Mouse (Mus musculus): ENCODE results near the gene Rhof. TPM values are rescaled to one million over a fixed set of nuclear protein-coding genes. Genes with fewer than 3 reads are reported as not detected.
"Not testable (repeated sequence)": the region's sequence is repeated elsewhere in the genome, so short reads cannot be mapped to it uniquely, and the experiment has no call there.

Gene Rhof
- polyA plus RNA-seq, 1 experiment, result 70.7 TPM

GRCm38 (mm10) chr5:123075576-123076418 is 56.7 kb downstream of the Rhof start:
- Histone ChIP-seq H3K4me3 (ENCODE audit: extremely low read depth, insufficient read depth, insufficient read length) (peak overlapping the region; percentile 75), H3K4me1 (ENCODE audit: control insufficient read depth, insufficient read depth, insufficient read length) (peaks cover 10% of the 10 kb centered on the region; the same call in 1 of the 2 replicates), H3K27me3 (ENCODE audit: control insufficient read depth, insufficient read depth, low read length) (no peaks in the 10 kb centered on the region), H3K36me3 (ENCODE audit: control insufficient read depth, insufficient read depth, low read length) (no peaks in the 10 kb centered on the region), H3K27ac (ENCODE audit: insufficient read depth, low read length) (peak overlapping the region; percentile 2; the same call in 1 of the 2 replicates)
- DNase-seq (ENCODE audit: low read depth in 1 of 2, low spot score in 2 of 2), result peak; percentile 70 to 94
- TF ChIP-seq POLR2A (IDR thresholded peaks at IDR 0.05; ENCODE audit: low read depth, low read length), result no peak; the same call in 1 of the 2 replicates
- no peak for TF ChIP-seq CTCF (IDR thresholded peaks at IDR 0.05; ENCODE audit: extremely low read depth, insufficient read depth, insufficient read length, insufficient replicate concordance)
- WGBS, result 7% methylated on average over 45 of the region's 45 CpGs

GRCm38 (mm10) chr5:123068714-123069113 is 63.8 kb downstream of the Rhof start:
- TF ChIP-seq POLR2A (IDR thresholded peaks at IDR 0.05; ENCODE audit: low read depth, low read length), result no peak
- Histone ChIP-seq H3K27me3 (ENCODE audit: control insufficient read depth, insufficient read depth, low read length) (no peaks in the 10 kb centered on the region), H3K4me3 (ENCODE audit: extremely low read depth, insufficient read depth, insufficient read length) (no peak overlapping the region), H3K4me1 (ENCODE audit: control insufficient read depth, insufficient read depth, insufficient read length) (no peaks in the 10 kb centered on the region), H3K36me3 (ENCODE audit: control insufficient read depth, insufficient read depth, low read length) (no peaks in the 10 kb centered on the region), H3K27ac (ENCODE audit: insufficient read depth, low read length) (no peak overlapping the region)
- 94% methylated on average over 2 of the region's 2 CpGs for WGBS
- DNase-seq (ENCODE audit: low read depth in 1 of 2, low spot score in 2 of 2), result no peak

DNA sequence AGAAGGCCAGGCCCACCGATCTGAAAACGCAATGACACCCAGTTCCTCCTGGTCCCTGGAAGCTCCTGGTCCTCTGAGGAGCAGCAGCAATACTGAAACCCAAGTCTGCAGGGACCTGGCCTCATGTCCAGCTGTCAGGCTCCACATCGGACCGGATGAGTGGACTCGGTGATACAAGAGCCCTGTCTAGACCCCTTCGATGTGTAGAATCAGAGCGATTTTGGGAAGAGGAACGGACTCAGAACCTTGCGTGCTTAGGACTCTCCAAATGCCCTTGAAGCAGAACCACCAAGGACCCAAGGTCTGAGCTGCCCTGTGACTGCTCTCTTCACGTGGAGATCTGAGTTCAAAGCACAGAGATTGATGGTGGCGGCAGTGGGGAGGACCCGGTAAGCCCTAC is 64.4 kb downstream of the Rhof start, which contains the start of gene Tmem120b:
Tmem120b (plus strand) TSS at position 301 of the 400 bp plus-strand sequence.
- TF ChIP-seq CTCF (IDR thresholded peaks at IDR 0.05; ENCODE audit: extremely low read depth, insufficient read depth, insufficient read length, insufficient replicate concordance) (no peak), POLR2A (IDR thresholded peaks at IDR 0.05; ENCODE audit: low read depth, low read length) (no peak)
- H3K27ac ChIP-seq (ENCODE audit: insufficient read depth, low read length), result no peak within 1 kb of the TSS
- H3K27me3 ChIP-seq (ENCODE audit: control insufficient read depth, insufficient read depth, low read length), result no peaks in the 10 kb centered on the region
- no peaks in the 10 kb centered on the region for H3K36me3 ChIP-seq (ENCODE audit: control insufficient read depth, insufficient read depth, low read length)
- WGBS, result 84% methylated on average over 12 of the region's 12 CpGs
- no peak for DNase-seq (ENCODE audit: low read depth in 1 of 2, low spot score in 2 of 2)
- H3K4me3 ChIP-seq (ENCODE audit: extremely low read depth, insufficient read depth, insufficient read length), result no peak within 1 kb of the TSS
- H3K4me1 ChIP-seq (ENCODE audit: control insufficient read depth, insufficient read depth, insufficient read length), result no peaks in the 10 kb centered on the region

DNA sequence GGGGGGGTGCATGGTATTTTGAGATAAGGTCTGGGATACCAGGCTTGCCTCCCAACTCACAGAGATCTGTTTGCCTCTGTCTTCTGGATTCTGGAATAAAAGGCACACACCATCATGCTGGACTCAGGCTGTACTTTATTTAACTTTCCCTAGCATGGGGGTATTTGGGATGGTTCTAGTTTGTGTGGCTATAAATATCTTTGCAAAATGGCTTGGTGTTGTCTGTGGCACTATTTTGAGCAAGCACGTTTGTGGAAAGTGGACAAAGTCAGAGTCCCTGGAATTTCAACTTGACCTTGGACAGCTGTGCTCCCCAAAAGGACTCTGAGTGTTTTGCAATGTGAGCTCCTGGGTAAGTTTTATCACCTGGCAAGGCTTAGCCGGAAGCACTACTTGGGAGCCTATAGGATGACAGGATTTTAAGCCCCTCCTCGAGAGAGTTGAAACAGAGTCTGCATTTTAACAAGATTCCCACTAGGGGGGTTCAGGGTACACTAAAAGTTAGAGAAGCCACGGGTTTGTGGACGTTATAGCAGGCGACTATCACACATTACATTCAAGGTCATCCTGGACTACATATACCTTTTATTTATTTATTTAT is 65.0 kb downstream of the Rhof start:
- no peaks in the 10 kb centered on the region for H3K36me3 ChIP-seq (ENCODE audit: control insufficient read depth, insufficient read depth, low read length)
- WGBS, result 8% methylated on average over 6 of the region's 6 CpGs
- DNase-seq (ENCODE audit: low read depth in 1 of 2, low spot score in 2 of 2), result peak in 1 of 2 experiments; percentile 63
- no peaks in the 10 kb centered on the region for H3K4me1 ChIP-seq (ENCODE audit: control insufficient read depth, insufficient read depth, insufficient read length)
- H3K27me3 ChIP-seq (ENCODE audit: control insufficient read depth, insufficient read depth, low read length), result no peaks in the 10 kb centered on the region
- TF ChIP-seq CTCF (IDR thresholded peaks at IDR 0.05; ENCODE audit: extremely low read depth, insufficient read depth, insufficient read length, insufficient replicate concordance) (no peak), POLR2A (IDR thresholded peaks at IDR 0.05; ENCODE audit: low read depth, low read length) (no peak)
- no peak overlapping the region for H3K27ac ChIP-seq (ENCODE audit: insufficient read depth, low read length)
- H3K4me3 ChIP-seq (ENCODE audit: extremely low read depth, insufficient read depth, insufficient read length), result no peak overlapping the region

DNA sequence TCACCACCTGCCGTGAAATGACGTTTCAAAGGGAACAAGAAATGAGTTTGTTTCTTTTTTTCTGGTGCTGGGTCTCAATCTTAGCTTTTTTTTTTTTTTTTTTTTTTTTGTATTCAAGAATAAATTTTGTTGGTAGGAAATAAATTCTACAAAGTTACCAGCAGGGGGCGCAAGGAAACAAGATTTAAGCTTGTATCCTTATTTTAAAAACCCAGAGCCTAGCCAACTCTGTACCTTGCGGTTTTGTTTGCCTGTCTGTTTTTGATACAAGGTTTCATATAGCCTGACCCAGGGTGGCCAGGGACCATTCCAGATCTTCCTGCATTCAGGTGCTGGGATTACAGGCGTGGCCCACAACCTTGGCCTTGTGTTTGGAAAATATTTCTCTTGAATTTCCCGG is 68.3 kb downstream of the Rhof start:
- Histone ChIP-seq H3K27ac (ENCODE audit: insufficient read depth, low read length) (no peak overlapping the region), H3K4me3 (ENCODE audit: extremely low read depth, insufficient read depth, insufficient read length) (no peak overlapping the region), H3K4me1 (ENCODE audit: control insufficient read depth, insufficient read depth, insufficient read length) (no peaks in the 10 kb centered on the region), H3K36me3 (ENCODE audit: control insufficient read depth, insufficient read depth, low read length) (no peaks in the 10 kb centered on the region), H3K27me3 (ENCODE audit: control insufficient read depth, insufficient read depth, low read length) (no peaks in the 10 kb centered on the region)
- WGBS, result 29% methylated on average over 6 of the region's 6 CpGs
- peak; percentile 50 to 76 for DNase-seq (ENCODE audit: low read depth in 1 of 2, low spot score in 2 of 2)
- TF ChIP-seq POLR2A (IDR thresholded peaks at IDR 0.05; ENCODE audit: low read depth, low read length) (no peak), CTCF (IDR thresholded peaks at IDR 0.05; ENCODE audit: extremely low read depth, insufficient read depth, insufficient read length, insufficient replicate concordance) (no peak)

DNA sequence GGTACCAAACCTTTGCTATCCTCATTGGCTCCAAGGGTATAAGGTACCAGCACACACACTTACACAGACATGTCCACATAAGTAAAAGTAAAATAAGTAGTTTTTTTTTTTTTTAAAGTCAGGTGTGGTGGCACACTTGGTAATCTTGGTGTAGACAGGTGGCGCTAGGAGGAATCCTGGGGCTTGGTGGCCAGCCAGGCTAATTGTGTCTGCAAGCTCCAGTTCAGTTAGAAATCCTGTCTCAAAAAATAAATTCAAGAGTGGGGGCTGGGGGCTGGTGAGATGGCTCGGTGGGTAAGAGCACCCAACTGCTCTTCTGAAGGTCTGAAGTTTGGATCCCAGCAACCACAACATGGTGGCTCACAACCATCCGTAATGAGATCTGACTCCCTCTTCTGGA is 69.4 kb downstream of the Rhof start:
- no peak for DNase-seq (ENCODE audit: low read depth in 1 of 2, low spot score in 2 of 2)
- 83% methylated on average over 3 of the region's 3 CpGs for WGBS
- Histone ChIP-seq H3K27me3 (ENCODE audit: control insufficient read depth, insufficient read depth, low read length) (no peaks in the 10 kb centered on the region), H3K4me3 (ENCODE audit: extremely low read depth, insufficient read depth, insufficient read length) (no peak overlapping the region), H3K27ac (ENCODE audit: insufficient read depth, low read length) (no peak overlapping the region), H3K4me1 (ENCODE audit: control insufficient read depth, insufficient read depth, insufficient read length) (peaks cover 3% of the 10 kb centered on the region; the same call in 1 of the 2 replicates), H3K36me3 (ENCODE audit: control insufficient read depth, insufficient read depth, low read length) (no peaks in the 10 kb centered on the region)
- no peak for TF ChIP-seq POLR2A (IDR thresholded peaks at IDR 0.05; ENCODE audit: low read depth, low read length)
- TF ChIP-seq CTCF (IDR thresholded peaks at IDR 0.05; ENCODE audit: extremely low read depth, insufficient read depth, insufficient read length, insufficient replicate concordance), result no peak

DNA sequence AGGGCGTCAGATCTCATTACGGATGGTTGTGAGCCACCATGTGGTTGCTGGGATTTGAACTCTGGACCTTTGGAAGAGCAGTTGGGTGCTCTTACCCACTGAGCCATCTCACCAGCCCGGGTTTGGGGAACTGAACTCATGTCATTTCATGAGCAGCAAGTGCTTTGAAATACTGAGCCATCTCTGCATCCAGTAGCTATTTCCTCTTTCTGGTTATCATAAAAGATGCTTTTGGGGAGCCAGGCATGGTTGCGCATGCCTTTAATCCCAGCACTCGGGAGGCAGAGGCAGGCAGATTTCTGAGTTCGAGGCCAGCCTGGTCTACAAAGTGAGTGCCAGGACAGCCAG is 71.1 kb downstream of the Rhof start:
- not testable (repeated sequence) for H3K4me3 ChIP-seq (ENCODE audit: extremely low read depth, insufficient read depth, insufficient read length); DNase-seq (ENCODE audit: low read depth in 1 of 2, low spot score in 2 of 2)
- WGBS, result 64% methylated on average over 6 of the region's 6 CpGs

More for the DNA sequence above, 71.1 kb downstream of the Rhof start:
- H3K4me1 ChIP-seq (ENCODE audit: control insufficient read depth, insufficient read depth, insufficient read length); H3K27ac ChIP-seq (ENCODE audit: insufficient read depth, low read length); H3K36me3 ChIP-seq (ENCODE audit: control insufficient read depth, insufficient read depth, low read length); H3K27me3 ChIP-seq (ENCODE audit: control insufficient read depth, insufficient read depth, low read length): not testable (repeated sequence)

Measured in spleen, adult 2 months (tissue).